Mouse (Mus musculus) MEL (cell line): ENCODE data around the gene Pik3ca. TPM values are rescaled to one million over a fixed set of nuclear protein-coding genes. Genes with fewer than 3 reads are reported as not detected.

Experiments used
- DNase-seq: peaks from one replicate; pipeline ENCODE4 v3.0.0; 2011; ENCODE audit warnings: low read depth, low spot score
- H3K27ac ChIP-seq: 2 replicates; pipeline ENCODE4 v1.5.1; 2012; ENCODE audit warnings: low read depth, mild to moderate bottlenecking, control low read depth, low read length, moderate library complexity; ENCODE audit not compliant: control insufficient read depth
- H3K27me3 ChIP-seq, 2 experiments: fragments of 150-350 bp in 1 of 2; sonication (generic) in 1 of 2; 2 replicates each; pipeline ENCODE4 v1.6.1; 2012; ENCODE audit warnings: low read length in 2 of 2, mild to moderate bottlenecking in 2 of 2, improper control_type of control experiment in 1 of 2, moderate library complexity in 1 of 2; ENCODE audit not compliant: insufficient read depth in 2 of 2, control insufficient read depth in 1 of 2
- H3K36me3 ChIP-seq, 2 experiments: 2 replicates each; pipeline ENCODE4 v1.6.1; 2012 to 2014; ENCODE audit warnings: low read length in 2 of 2, improper control_type of control experiment in 1 of 2, inconsistent platforms in 1 of 2, mild to moderate bottlenecking in 1 of 2; ENCODE audit not compliant: insufficient read depth in 2 of 2, control insufficient read depth in 1 of 2
- H3K4me1 ChIP-seq, 2 experiments: fragments of 150-350 bp in 1 of 2; sonication (generic) in 1 of 2; 2 replicates each; pipeline ENCODE4 v1.6.1; 2012; ENCODE audit warnings: low read length in 2 of 2, improper control_type of control experiment in 1 of 2, mild to moderate bottlenecking in 1 of 2; ENCODE audit not compliant: insufficient read depth in 2 of 2, control insufficient read depth in 1 of 2
- H3K4me3 ChIP-seq, 2 experiments: fragments of 150-350 bp in 1 of 2; sonication (generic) in 1 of 2; 2 replicates each; pipeline ENCODE4 v1.5.1; 2012; ENCODE audit warnings: low read depth in 2 of 2, low read length in 2 of 2, mild to moderate bottlenecking in 2 of 2, moderate library complexity in 2 of 2, control low read depth in 1 of 2, improper control_type of control experiment in 1 of 2; ENCODE audit not compliant: control insufficient read depth in 1 of 2, insufficient read depth in 1 of 2
- H3K79me2 ChIP-seq: 2 replicates; pipeline ENCODE4 v1.6.1; 2012; ENCODE audit warnings: mild to moderate bottlenecking, low read length, moderate library complexity; ENCODE audit not compliant: control insufficient read depth, poor library complexity, insufficient read depth
- H3K9ac ChIP-seq: 2 replicates; pipeline ENCODE4 v1.6.1; 2012; ENCODE audit warnings: low read depth, mild to moderate bottlenecking, control low read depth, low read length, moderate library complexity; ENCODE audit not compliant: control insufficient read depth, poor library complexity, severe bottlenecking
- H3K9me3 ChIP-seq: fragments of 150-350 bp; sonication (generic); replicated peaks from 2 replicates; pipeline ENCODE4 v1.6.1; 2012; ENCODE audit warnings: mild to moderate bottlenecking, low read length, improper control_type of control experiment, moderate library complexity; ENCODE audit not compliant: insufficient read depth
- CHD1 ChIP-seq: IDR thresholded peaks from 2 replicates; pipeline ENCODE4 v1.6.1; 2012; ENCODE audit warnings: low read depth, mild to moderate bottlenecking, inconsistent platforms, low read length, improper control_type of control experiment
- E2F4 ChIP-seq: IDR thresholded peaks from 2 replicates; pipeline ENCODE4 v1.6.1; 2011; ENCODE audit warnings: low read depth, low read length, improper control_type of control experiment, borderline replicate concordance
- ELF1 ChIP-seq: IDR thresholded peaks from 2 replicates; pipeline ENCODE4 v1.6.1; 2014; ENCODE audit warnings: low read depth, mild to moderate bottlenecking, inconsistent platforms, low read length, improper control_type of control experiment, moderate library complexity
- GABPA ChIP-seq: IDR thresholded peaks from 2 replicates; pipeline ENCODE4 v1.6.1; 2012; ENCODE audit warnings: low read depth, mild to moderate bottlenecking, inconsistent platforms, low read length, improper control_type of control experiment, moderate library complexity
- HCFC1 ChIP-seq: IDR thresholded peaks from 2 replicates; pipeline ENCODE4 v1.6.1; 2012; ENCODE audit warnings: low read depth, mild to moderate bottlenecking, inconsistent platforms, low read length, improper control_type of control experiment, moderate library complexity
- JUND ChIP-seq: IDR thresholded peaks from 2 replicates; pipeline ENCODE4 v1.6.1; 2011; ENCODE audit warnings: low read depth, mild to moderate bottlenecking, improper control_type of control experiment, low read length
- KAT2A ChIP-seq: conservative IDR thresholded peaks from 2 replicates; pipeline ENCODE4 v1.6.1; 2012; ENCODE audit warnings: low read depth, low read length, improper control_type of control experiment, inconsistent platforms
- MAX ChIP-seq: IDR thresholded peaks from 2 replicates; pipeline ENCODE4 v1.6.1; 2011; ENCODE audit warnings: low read length, improper control_type of control experiment
- MAZ ChIP-seq: IDR thresholded peaks from 2 replicates; pipeline ENCODE4 v1.6.1; 2012; ENCODE audit warnings: low read depth, mild to moderate bottlenecking, inconsistent platforms, low read length, improper control_type of control experiment
- MXI1 ChIP-seq: IDR thresholded peaks from 2 replicates; pipeline ENCODE4 v1.6.1; 2011; ENCODE audit warnings: mild to moderate bottlenecking, low read depth, low read length, improper control_type of control experiment
- MYB ChIP-seq: IDR thresholded peaks from 2 replicates; pipeline ENCODE4 v1.6.1; 2011; ENCODE audit warnings: mild to moderate bottlenecking, low read depth, low read length, improper control_type of control experiment
- MYC ChIP-seq: IDR thresholded peaks from 2 replicates; pipeline ENCODE4 v1.6.1; 2011; ENCODE audit warnings: low read depth, mild to moderate bottlenecking, low read length, improper control_type of control experiment, moderate library complexity
- NRF1 ChIP-seq: IDR thresholded peaks from 2 replicates; pipeline ENCODE4 v1.6.1; 2014; ENCODE audit warnings: low read depth, mild to moderate bottlenecking, inconsistent platforms, low read length, improper control_type of control experiment, moderate library complexity; ENCODE audit not compliant: poor library complexity, insufficient read depth, severe bottlenecking
- POLR2AphosphoS2 ChIP-seq: IDR thresholded peaks from 2 replicates; pipeline ENCODE4 v1.6.1; 2011; ENCODE audit warnings: low read length, improper control_type of control experiment
- RAD21 ChIP-seq: IDR thresholded peaks from 2 replicates; pipeline ENCODE4 v1.6.1; 2011; ENCODE audit warnings: mild to moderate bottlenecking, low read depth, low read length, improper control_type of control experiment
- SIN3A ChIP-seq: IDR thresholded peaks from 2 replicates; pipeline ENCODE4 v1.6.1; 2012; ENCODE audit warnings: low read length, improper control_type of control experiment, inconsistent platforms
- TAL1 ChIP-seq: IDR thresholded peaks from 2 replicates; pipeline ENCODE4 v1.6.1; 2012; ENCODE audit warnings: mild to moderate bottlenecking, inconsistent platforms, low read length, moderate library complexity, mixed read lengths
- TBP ChIP-seq: IDR thresholded peaks from 2 replicates; pipeline ENCODE4 v1.8.0; 2011; ENCODE audit warnings: low read depth, low read length, improper control_type of control experiment
- TCF12 ChIP-seq: IDR thresholded peaks from 2 replicates; pipeline ENCODE4 v1.6.1; 2014; ENCODE audit warnings: low read depth, mild to moderate bottlenecking, inconsistent platforms, low read length, improper control_type of control experiment, moderate library complexity
- ZC3H11A ChIP-seq: IDR thresholded peaks from 2 replicates; pipeline ENCODE4 v1.6.1; 2012; ENCODE audit warnings: low read depth, mild to moderate bottlenecking, inconsistent platforms, low read length, improper control_type of control experiment
- ZMIZ1 ChIP-seq: IDR thresholded peaks from 2 replicates; pipeline ENCODE4 v1.6.1; 2012; ENCODE audit warnings: low read depth, mild to moderate bottlenecking, inconsistent platforms, low read length, improper control_type of control experiment, moderate library complexity
- polyA plus RNA-seq, 2 experiments: library from polyadenylated mRNA; stranded (reverse) in 1 of 2; unstranded in 1 of 2; fragments of >175 nt in 1 of 2; fragments of >200 nt in 1 of 2; gene quantifications; 2 replicates each; pipeline versions ENCODE4 v1.2.1 to v1.2.4; 2012; ENCODE audit warnings: low replicate concordance in 2 of 2, low read depth in 1 of 2; ENCODE audit not compliant: insufficient read length in 2 of 2, insufficient read depth in 1 of 2, missing spikeins in 1 of 2
- total RNA-seq: library from RNA; depleted of rRNA; stranded (reverse); fragments of 300-350 nt; gene quantifications from 2 replicates; pipeline ENCODE4 v1.2.3, GENCODE M21; 2012

The Pik3ca gene
- total and polyA plus RNA-seq, 3 experiments: 11.7 to 13.1 TPM; not detected in 1

DNA sequence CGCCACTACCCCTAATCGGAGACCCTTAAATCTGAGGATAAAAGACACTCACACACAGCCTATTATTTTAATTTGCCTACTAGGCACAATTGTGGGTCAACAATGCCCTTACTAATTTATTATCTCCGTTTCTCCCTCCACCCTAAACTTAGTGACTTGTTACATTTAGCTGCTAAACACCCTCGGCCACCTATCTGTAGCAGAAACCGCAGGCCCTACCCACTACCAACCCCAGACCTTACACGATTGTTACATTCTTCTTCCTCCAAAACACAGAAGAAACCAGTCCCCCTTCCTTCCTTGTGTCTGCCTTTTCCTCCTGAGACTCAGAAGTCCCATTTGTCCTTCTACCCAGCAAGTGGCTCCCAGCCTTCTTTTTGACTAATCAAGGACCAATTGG, 9.3 kb downstream of the Pik3ca start:
- Histone ChIP-seq H3K27ac (no peak overlapping the region), H3K9me3 (no peaks in the 10 kb centered on the region), H3K9ac (no peak overlapping the region), H3K4me3 (no peak overlapping the region), H3K27me3 (no peaks in the 10 kb centered on the region), H3K4me1 (peaks cover 0 to 5% of the 10 kb centered on the region in 2 experiments; a peak in 2 of 4 replicates), H3K36me3 (peaks cover 0 to 8% of the 10 kb centered on the region in 2 experiments; a peak in 2 of 4 replicates), H3K79me2 (peaks cover 27% of the 10 kb centered on the region)
- no peak for DNase-seq
- no peak for TF ChIP-seq CHD1
- no peak for TF ChIP-seq TBP
- no peak for TF ChIP-seq MYC
- TF ChIP-seq ZMIZ1: no peak
- TF ChIP-seq MAZ: no peak
- no peak for TF ChIP-seq MYB

- Histone ChIP-seq H3K27me3 (no peaks in the 10 kb centered on the region), H3K4me1 (peaks cover 0 to 5% of the 10 kb centered on the region in 2 experiments; a peak in 2 of 4 replicates), H3K36me3 (peaks cover 0 to 6% of the 10 kb centered on the region in 2 experiments; a peak in 2 of 4 replicates), H3K79me2 (peaks cover 22% of the 10 kb centered on the region), H3K4me3 (no peak overlapping the region), H3K27ac (no peak overlapping the region), H3K9me3 (no peaks in the 10 kb centered on the region), H3K9ac (no peak overlapping the region)
- DNase-seq: no peak
- TF ChIP-seq CHD1 (no peak), RAD21 (no peak), MXI1 (no peak), NRF1 (no peak), E2F4 (no peak), MYB (no peak), ZMIZ1 (no peak)
Measured at GRCm38 (mm10) chr3:32408811-32409273, 11.4 kb downstream of the Pik3ca start.

DNA sequence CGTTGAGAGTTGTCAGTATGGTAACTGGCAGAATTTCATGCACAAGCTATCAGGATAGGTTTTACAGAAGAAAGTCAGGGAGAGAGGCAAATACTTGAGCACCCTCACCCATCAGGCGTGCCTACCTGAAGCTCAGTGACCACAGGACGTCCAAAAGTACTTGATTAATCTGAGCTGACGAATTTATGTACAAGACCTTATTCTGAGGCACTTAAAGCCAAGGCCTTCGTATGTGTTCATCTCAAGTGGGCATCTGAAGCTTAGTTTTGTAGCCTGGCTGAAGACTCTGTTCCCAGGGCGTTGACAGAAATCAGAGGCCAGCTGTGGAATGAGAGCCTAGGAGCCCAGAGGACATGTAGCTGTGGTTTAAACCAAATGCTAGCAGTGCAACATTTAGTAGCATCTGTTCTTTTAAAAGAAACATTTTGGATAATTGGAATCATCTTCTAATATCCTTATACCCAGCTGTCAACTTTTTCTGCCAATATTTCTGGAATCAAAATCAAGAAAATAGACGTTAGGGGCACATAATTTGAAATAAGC, 15.1 kb downstream of the Pik3ca start:
- DNase-seq: no peak
- Histone ChIP-seq H3K9ac (no peak overlapping the region), H3K36me3 (no peaks in the 10 kb centered on the region), H3K27ac (no peak overlapping the region)
- no peak for TF ChIP-seq POLR2AphosphoS2
- no peak for TF ChIP-seq TCF12
- no peak for TF ChIP-seq ELF1
- TF ChIP-seq TAL1: no peak
- no peak for TF ChIP-seq HCFC1
- no peak for TF ChIP-seq MAX
- no peak for TF ChIP-seq KAT2A
- no peak for TF ChIP-seq JUND
- no peak for TF ChIP-seq GABPA
- TF ChIP-seq ZC3H11A: no peak
- TF ChIP-seq SIN3A: no peak
- TF ChIP-seq, all 39 proteins: peak for 0
- no peaks in the 10 kb centered on the region for H3K9me3 ChIP-seq
- peaks cover 8% of the 10 kb centered on the region; the same call in 1 of the 2 replicates for H3K79me2 ChIP-seq
- no peaks in the 10 kb centered on the region for H3K4me1 ChIP-seq
- no peaks in the 10 kb centered on the region for H3K27me3 ChIP-seq
- no peak overlapping the region for H3K4me3 ChIP-seq
